Mouse (Mus musculus): ENCODE data around the gene Gm49425. TPM values are rescaled to one million over a fixed set of nuclear protein-coding genes. Genes with fewer than 3 reads are reported as not detected.

The Gm49425 gene
- total RNA-seq, 2 experiments from 2014 or later, result not detected

- no peak for ATAC-seq (replicated peaks; ENCODE audit: low FRiP score, poor library complexity, severe bottlenecking)
Observed at GRCm38 (mm10) chr15:101493713-101494112, 23.3 kb downstream of the Gm49425 start.

GRCm38 (mm10) chr15:101492718-101493117, 24.3 kb downstream of the Gm49425 start:
- no peak for ATAC-seq (replicated peaks; ENCODE audit: low FRiP score, poor library complexity, severe bottlenecking)

- no peak for ATAC-seq (replicated peaks; ENCODE audit: low FRiP score, poor library complexity, severe bottlenecking)
Observed at GRCm38 (mm10) chr15:101491431-101491830, 25.6 kb downstream of the Gm49425 start, which contains the start of gene Krt83. Gene Krt83, minus strand, starts transcription at chr15:101491512.

- no peak for ATAC-seq (replicated peaks; ENCODE audit: low FRiP score, poor library complexity, severe bottlenecking)
Observed at GRCm38 (mm10) chr15:101485911-101486635, 31.0 kb downstream of the Gm49425 start.

- no peak for ATAC-seq (replicated peaks; ENCODE audit: low FRiP score, poor library complexity, severe bottlenecking)
Observed at GRCm38 (mm10) chr15:101484939-101485338, 32.1 kb downstream of the Gm49425 start.

- no peak for ATAC-seq (replicated peaks; ENCODE audit: low FRiP score, poor library complexity, severe bottlenecking)
Observed at GRCm38 (mm10) chr15:101483646-101484045, 33.4 kb downstream of the Gm49425 start.

- no peak for ATAC-seq (replicated peaks; ENCODE audit: low FRiP score, poor library complexity, severe bottlenecking)
Observed at GRCm38 (mm10) chr15:101482056-101482455, 35.0 kb downstream of the Gm49425 start.

GRCm38 (mm10) chr15:101479666-101480060, 37.4 kb downstream of the Gm49425 start:
- ATAC-seq (replicated peaks; ENCODE audit: low FRiP score, poor library complexity, severe bottlenecking), result no peak

- ATAC-seq (replicated peaks; ENCODE audit: low FRiP score, poor library complexity, severe bottlenecking), result no peak
Observed at GRCm38 (mm10) chr15:101479007-101479665, 37.9 kb downstream of the Gm49425 start.

GRCm38 (mm10) chr15:101472952-101473528, 44.0 kb downstream of the Gm49425 start, which contains the start of gene Krt86:
Gene Krt86, plus strand, starts transcription at chr15:101473478.
- no peak for ATAC-seq (replicated peaks; ENCODE audit: low FRiP score, poor library complexity, severe bottlenecking)

GRCm38 (mm10) chr15:101469093-101469492, 48.0 kb downstream of the Gm49425 start:
- ATAC-seq (replicated peaks; ENCODE audit: low FRiP score, poor library complexity, severe bottlenecking), result no peak

Other genes starting within 250 kb of the Gm49425 start
- gene Atg101, start 233.0 kb downstream of the Gm49425 start, total RNA-seq (2015; ENCODE audit: low replicate concordance), result 1.4 TPM in 1 of 2 replicates, not detected in the other
- 5.8 and 11.4 TPM in 2 replicates for gene Atg101, start 233.0 kb downstream of the Gm49425 start, total RNA-seq (2017; ENCODE audit: low replicate concordance)
- not detected in 2 replicates for gene 6030408B16Rik, start 224.0 kb downstream of the Gm49425 start, total RNA-seq (2015; ENCODE audit: low replicate concordance)
- not detected in 2 replicates for gene 6030408B16Rik, start 224.0 kb downstream of the Gm49425 start, total RNA-seq (2017; ENCODE audit: low replicate concordance)
- gene Krt80, start 147.1 kb downstream of the Gm49425 start, total RNA-seq (2015; ENCODE audit: low replicate concordance), result 0.42 and 4.7 TPM in 2 replicates
- gene Krt80, start 147.1 kb downstream of the Gm49425 start, total RNA-seq (2017; ENCODE audit: low replicate concordance), result 0.90 and 2.5 TPM in 2 replicates
- gene Krt7, start 106.2 kb downstream of the Gm49425 start, total RNA-seq (2015; ENCODE audit: low replicate concordance), result not detected in 2 replicates
- gene Krt7, start 106.2 kb downstream of the Gm49425 start, total RNA-seq (2017; ENCODE audit: low replicate concordance), result not detected in 2 replicates
- not detected in 2 replicates for gene Krt87, start 78.5 kb downstream of the Gm49425 start, total RNA-seq (2015; ENCODE audit: low replicate concordance)
- not detected in 2 replicates for gene Krt87, start 78.5 kb downstream of the Gm49425 start, total RNA-seq (2017; ENCODE audit: low replicate concordance)
- not detected in 2 replicates for gene Krt88, start 69.5 kb downstream of the Gm49425 start, total RNA-seq (2015; ENCODE audit: low replicate concordance)
- not detected in 2 replicates for gene Krt88, start 69.5 kb downstream of the Gm49425 start, total RNA-seq (2017; ENCODE audit: low replicate concordance)
- gene Krt81, start 53.5 kb downstream of the Gm49425 start, total RNA-seq (2015; ENCODE audit: low replicate concordance), result 0.84 TPM in 1 of 2 replicates, not detected in the other
- gene Krt81, start 53.5 kb downstream of the Gm49425 start, total RNA-seq (2017; ENCODE audit: low replicate concordance), result not detected in 2 replicates
- gene Krt86, start 43.8 kb downstream of the Gm49425 start, total RNA-seq (2015; ENCODE audit: low replicate concordance), result not detected in 2 replicates
- gene Krt86, start 43.8 kb downstream of the Gm49425 start, total RNA-seq (2017; ENCODE audit: low replicate concordance), result not detected in 2 replicates
- not detected in 2 replicates for gene Krt83, start 25.7 kb downstream of the Gm49425 start, total RNA-seq (2015; ENCODE audit: low replicate concordance)
- not detected in 2 replicates for gene Krt83, start 25.7 kb downstream of the Gm49425 start, total RNA-seq (2017; ENCODE audit: low replicate concordance)
- gene Krt84, start 15.6 kb upstream of the Gm49425 start, total RNA-seq (2015; ENCODE audit: low replicate concordance), result not detected in 2 replicates
- not detected in 2 replicates for gene Krt84, start 15.6 kb upstream of the Gm49425 start, total RNA-seq (2017; ENCODE audit: low replicate concordance)
- not detected in 2 replicates for gene Krt82, start 33.4 kb upstream of the Gm49425 start, total RNA-seq (2015; ENCODE audit: low replicate concordance)
- gene Krt82, start 33.4 kb upstream of the Gm49425 start, total RNA-seq (2017; ENCODE audit: low replicate concordance), result not detected in 2 replicates
- gene Krt90, start 45.7 kb upstream of the Gm49425 start, total RNA-seq (2015; ENCODE audit: low replicate concordance), result not detected in 2 replicates
- not detected in 2 replicates for gene Krt90, start 45.7 kb upstream of the Gm49425 start, total RNA-seq (2017; ENCODE audit: low replicate concordance)
- gene Krt75, start 56.6 kb upstream of the Gm49425 start, total RNA-seq (2015; ENCODE audit: low replicate concordance), result not detected in 2 replicates
- gene Krt75, start 56.6 kb upstream of the Gm49425 start, total RNA-seq (2017; ENCODE audit: low replicate concordance), result not detected in 2 replicates
- not detected in 2 replicates for gene Gm5414, start 110.9 kb upstream of the Gm49425 start, total RNA-seq (2015; ENCODE audit: low replicate concordance)
- not detected in 2 replicates for gene Gm5414, start 110.9 kb upstream of the Gm49425 start, total RNA-seq (2017; ENCODE audit: low replicate concordance)
- not detected in 2 replicates for gene Gm5478, start 130.1 kb upstream of the Gm49425 start, total RNA-seq (2015; ENCODE audit: low replicate concordance)
- not detected in 2 replicates for gene Gm5478, start 130.1 kb upstream of the Gm49425 start, total RNA-seq (2017; ENCODE audit: low replicate concordance)
- gene Krt6b, start 163.0 kb upstream of the Gm49425 start, total RNA-seq (2015; ENCODE audit: low replicate concordance), result not detected in 2 replicates
- not detected in 2 replicates for gene Krt6b, start 163.0 kb upstream of the Gm49425 start, total RNA-seq (2017; ENCODE audit: low replicate concordance)
- not detected in 2 replicates for gene Krt6a, start 177.0 kb upstream of the Gm49425 start, total RNA-seq (2015; ENCODE audit: low replicate concordance)
- not detected in 2 replicates for gene Krt6a, start 177.0 kb upstream of the Gm49425 start, total RNA-seq (2017; ENCODE audit: low replicate concordance)
- gene Krt5, start 195.6 kb upstream of the Gm49425 start, total RNA-seq (2015; ENCODE audit: low replicate concordance), result not detected in 2 replicates
- not detected in 2 replicates for gene Krt5, start 195.6 kb upstream of the Gm49425 start, total RNA-seq (2017; ENCODE audit: low replicate concordance)
- gene Krt71, start 225.8 kb upstream of the Gm49425 start, total RNA-seq (2015; ENCODE audit: low replicate concordance), result not detected in 2 replicates
- not detected in 2 replicates for gene Krt71, start 225.8 kb upstream of the Gm49425 start, total RNA-seq (2017; ENCODE audit: low replicate concordance)